Mouse (Mus musculus) left cerebral cortex, adult 2 months (tissue): ENCODE data around the gene Lrrc23. TPM values are rescaled to one million over a fixed set of nuclear protein-coding genes. Genes with fewer than 3 reads are reported as not detected.

Source experiments
- DNase-seq, 2 experiments: peaks; one replicate each; pipeline ENCODE4 v3.0.0; 2021 to 2022; ENCODE audit warnings: low spot score in 2 of 2, mixed read lengths in 1 of 2; ENCODE audit errors: extremely low spot score in 1 of 2
- H3K27ac ChIP-seq: fragments of 200-600 bp; 2 replicates; pipeline ENCODE4 v1.8.1; 2022
- H3K4me3 ChIP-seq: fragments of 200-600 bp; 2 replicates; pipeline ENCODE4 v1.8.1; 2022
- CTCF ChIP-seq: fragments of 200-600 bp; IDR thresholded peaks from 2 replicates; pipeline ENCODE4 v1.8.1; 2022; ENCODE audit warnings: antibody characterized with exemption, mild to moderate bottlenecking, moderate library complexity
- intact Hi-C: fragments of 180-260 bp; cut with DNase I; formaldehyde crosslinking; loops from one replicate; pipeline ENCODE4 v1.15.1; 2025
- total RNA-seq, 2 experiments: library from RNA; stranded (reverse); gene quantifications; 2 replicates each; pipeline ENCODE4 v1.2.3; 2021

Gene Lrrc23
- total RNA-seq, 2 experiments from 2014 or later, result 1.6 to 1.9 TPM

- H3K4me3 ChIP-seq, result no peak overlapping the region
- intact Hi-C loops, result no loop called here
- no peak overlapping the region; the same call in 1 of the 2 replicates for H3K27ac ChIP-seq
- no peak for TF ChIP-seq CTCF
- no peak for DNase-seq
Measured at GRCm38 (mm10) chr6:124737040-124737439, 42.5 kb downstream of the Lrrc23 start.

DNA sequence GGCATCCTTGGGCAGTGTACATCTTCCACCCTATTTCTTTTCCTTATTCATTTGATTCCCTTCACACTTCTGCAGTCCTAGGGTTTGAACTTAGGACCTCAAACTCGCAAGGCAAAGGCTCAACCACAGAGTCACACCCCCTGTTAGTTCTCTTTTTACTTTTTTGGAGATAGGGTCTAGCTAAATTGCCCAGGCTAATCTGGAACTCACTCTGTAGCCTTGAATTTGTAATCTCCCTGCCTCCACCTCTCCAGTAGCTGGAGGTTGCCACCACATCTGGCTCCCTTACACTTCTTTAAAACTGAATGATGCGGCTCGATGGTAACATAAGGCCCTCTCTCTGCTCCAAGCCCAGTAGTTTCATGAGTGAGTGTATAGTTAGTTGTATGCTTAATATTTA, 45.1 kb downstream of the Lrrc23 start:
- H3K27ac ChIP-seq, result no peak overlapping the region
- no peak overlapping the region for H3K4me3 ChIP-seq
- TF ChIP-seq CTCF, result no peak
- DNase-seq, result no peak
- intact Hi-C loops, result no loop called here

- Histone ChIP-seq H3K4me3 (no peak overlapping the region), H3K27ac (no peak overlapping the region)
- intact Hi-C loops, result no loop called here
- TF ChIP-seq CTCF, result no peak
- DNase-seq, result no peak
Measured at GRCm38 (mm10) chr6:124732476-124733370, 46.8 kb downstream of the Lrrc23 start.

GRCm38 (mm10) chr6:124731038-124731437, 48.5 kb downstream of the Lrrc23 start:
- no peak overlapping the region for H3K27ac ChIP-seq
- no peak overlapping the region for H3K4me3 ChIP-seq
- no peak for TF ChIP-seq CTCF
- intact Hi-C loops, result no loop called here
- no peak for DNase-seq

DNA sequence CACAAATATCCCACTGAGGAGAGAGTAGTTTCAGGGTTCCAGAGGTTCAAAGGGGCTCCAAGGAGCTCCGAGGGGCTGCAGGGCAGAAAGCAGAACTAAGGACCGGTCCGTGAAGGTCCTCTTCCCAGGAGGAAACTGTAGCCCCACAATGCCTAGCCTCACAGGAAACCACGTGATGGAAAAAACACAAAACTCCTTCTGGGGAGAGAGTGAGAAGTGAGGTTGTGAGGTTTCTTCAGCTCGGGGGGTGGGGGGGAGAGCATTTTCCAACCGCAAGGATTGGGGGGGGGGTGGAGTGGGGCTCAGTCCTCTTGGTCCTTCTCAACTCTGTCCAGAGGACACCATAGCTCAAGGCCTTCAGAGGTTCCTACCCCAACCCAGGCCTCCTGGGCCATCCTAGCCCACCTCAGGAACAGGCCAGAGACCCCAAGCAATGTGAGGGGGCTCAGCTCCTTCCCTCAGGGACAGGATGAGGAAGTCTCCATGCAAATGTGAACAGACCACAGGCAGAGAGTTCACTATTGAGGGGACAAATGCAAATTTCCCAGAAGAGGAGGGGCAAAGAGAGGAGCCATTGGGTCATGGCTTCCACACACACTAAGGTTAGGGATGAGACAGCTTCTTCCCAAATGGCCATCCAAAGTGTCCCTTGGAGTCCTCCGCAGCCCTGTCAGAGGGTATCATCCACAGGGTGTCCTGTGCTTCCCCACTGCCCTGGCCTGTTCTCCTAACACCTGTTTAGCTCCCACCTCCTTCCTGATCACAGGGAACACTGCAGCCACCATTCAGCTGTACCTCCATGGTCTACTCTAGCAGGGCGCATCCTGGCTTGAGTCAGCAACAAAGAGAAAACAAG, 49.4 kb downstream of the Lrrc23 start:
- no peak overlapping the region for H3K4me3 ChIP-seq
- intact Hi-C loops, result no loop called here
- no peak overlapping the region for H3K27ac ChIP-seq
- no peak for DNase-seq
- TF ChIP-seq CTCF, result no peak

DNA sequence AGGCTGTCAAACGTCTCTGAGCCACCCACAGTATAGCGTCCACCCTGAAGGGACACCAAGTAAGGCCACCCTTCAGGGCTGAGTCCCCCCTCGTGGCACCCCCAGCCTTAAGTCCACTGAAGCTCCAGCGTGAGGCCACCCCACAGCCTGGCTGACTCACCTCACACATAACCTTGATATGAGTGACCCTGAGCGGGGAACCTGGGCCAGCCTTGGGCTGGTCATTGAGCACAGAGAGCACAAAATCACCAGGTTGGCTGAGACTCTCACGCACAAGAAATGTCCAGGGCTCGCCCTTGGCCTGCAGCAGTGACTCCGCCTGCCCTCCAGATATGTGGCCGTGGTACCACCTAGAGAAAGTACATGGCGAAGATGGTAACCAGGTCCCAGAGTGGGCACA, 50.9 kb downstream of the Lrrc23 start:
- intact Hi-C loops, result no loop called here
- TF ChIP-seq CTCF, result no peak

DNA sequence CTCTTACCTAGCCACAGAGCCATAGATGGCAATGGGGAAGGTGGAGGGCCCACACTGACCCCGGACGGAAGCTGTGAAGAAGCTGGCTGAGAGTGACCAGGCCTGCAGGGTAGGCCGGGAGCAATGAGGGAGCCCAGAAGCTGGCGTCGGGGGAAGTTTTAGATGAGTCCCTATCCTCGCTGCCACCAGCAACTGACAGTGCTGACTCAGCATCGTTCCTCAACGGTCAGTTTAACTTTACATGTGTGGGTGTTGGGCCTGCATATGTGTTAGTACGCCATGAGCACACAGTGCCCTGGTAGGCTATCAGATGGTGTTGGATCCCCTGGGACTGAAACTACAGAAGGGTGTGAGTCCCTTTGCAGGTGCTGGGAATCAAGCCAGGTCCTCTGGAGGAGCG, 55.1 kb downstream of the Lrrc23 start:
- Histone ChIP-seq H3K27ac (no peak overlapping the region), H3K4me3 (no peak overlapping the region)
- intact Hi-C loops, result no loop called here
- TF ChIP-seq CTCF, result no peak
- DNase-seq, result no peak

More for the DNA sequence above, 50.9 kb downstream of the Lrrc23 start:
- Histone ChIP-seq H3K4me3 (no peak overlapping the region), H3K27ac (no peak overlapping the region)
- no peak for DNase-seq

GRCm38 (mm10) chr6:124723541-124723940, 56.0 kb downstream of the Lrrc23 start:
- TF ChIP-seq CTCF, result no peak
- DNase-seq, result no peak
- Histone ChIP-seq H3K27ac (no peak overlapping the region), H3K4me3 (no peak overlapping the region)
- intact Hi-C loops, result no loop called here

DNA sequence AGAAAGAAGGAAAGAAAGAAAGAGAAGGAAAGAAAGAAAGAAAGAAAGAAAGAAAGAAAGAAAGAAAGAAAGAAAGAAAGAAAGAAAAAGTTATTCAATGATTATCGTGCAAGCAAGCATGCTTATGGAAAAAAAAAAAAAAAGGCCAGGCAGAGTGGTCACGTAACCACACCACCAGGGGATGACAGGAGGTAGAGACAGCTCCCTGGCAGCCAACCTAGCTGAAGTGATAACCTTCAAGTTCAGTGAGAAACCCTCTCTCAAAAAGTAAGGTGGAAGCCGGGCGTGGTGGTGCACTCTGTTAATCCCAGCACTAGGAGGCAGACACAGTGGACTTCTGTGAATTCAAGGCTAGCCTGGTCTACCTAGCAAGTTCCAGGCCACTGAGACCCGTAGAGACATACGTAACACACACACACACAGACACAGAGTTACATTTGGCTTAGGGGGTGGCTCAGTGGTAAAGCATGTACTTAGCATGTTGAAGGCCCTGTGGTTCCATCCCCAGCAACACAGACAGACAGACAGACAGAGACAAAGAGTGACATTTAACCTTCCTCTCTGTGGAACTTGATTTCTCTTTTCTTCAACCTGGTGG, 56.6 kb downstream of the Lrrc23 start:
- no peak for TF ChIP-seq CTCF
- no peak overlapping the region for H3K4me3 ChIP-seq
- no peak for DNase-seq
- no peak overlapping the region for H3K27ac ChIP-seq
- intact Hi-C loops, result no loop called here

DNA sequence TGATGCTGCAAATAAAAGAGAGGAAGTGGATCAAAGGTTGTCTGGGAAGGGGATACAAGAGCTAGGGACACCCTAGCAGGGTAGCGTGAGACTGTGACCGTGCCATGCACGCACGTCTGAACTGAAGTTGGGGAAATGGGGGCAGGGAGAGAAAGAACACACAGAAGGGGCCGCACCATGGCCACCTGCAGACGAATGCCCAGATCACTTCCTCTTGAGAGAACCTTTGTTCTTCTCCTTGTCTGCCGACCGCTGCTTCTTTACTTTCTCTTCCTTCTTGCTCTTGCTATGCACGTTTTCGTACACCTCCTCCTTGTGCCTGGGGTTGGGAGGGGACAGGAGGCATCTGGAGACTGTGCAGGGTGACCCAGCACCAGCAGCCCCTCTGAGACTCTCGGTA, 58.6 kb downstream of the Lrrc23 start:
- no peak overlapping the region for H3K27ac ChIP-seq
- DNase-seq, result no peak
- TF ChIP-seq CTCF, result no peak
- H3K4me3 ChIP-seq, result no peak overlapping the region
- intact Hi-C loops, result no loop called here

Other genes with a start within 250 kb of the Lrrc23 start
- gene C1s1, start 237.4 kb downstream of the Lrrc23 start, total RNA-seq, result 1 to 10 TPM; 1.2 to 1.5 TPM
- under 1 TPM; 0.14 to 0.20 TPM for gene C1rb, start 209.4 kb downstream of the Lrrc23 start, total RNA-seq
- under 1 TPM; 0.23 to 0.36 TPM for gene C1s2, start 143.6 kb downstream of the Lrrc23 start, total RNA-seq
- gene Lpcat3, start 116.7 kb downstream of the Lrrc23 start, total RNA-seq, result 10 to 100 TPM; 20.5 to 21.5 TPM
- 10 to 100 TPM; 47.4 to 50.9 TPM for gene Emg1, start 67.5 kb downstream of the Lrrc23 start, total RNA-seq
- 100 to 1,000 TPM; 115 to 120 TPM for gene Phb2, start 67.4 kb downstream of the Lrrc23 start, total RNA-seq
- gene Ptpn6, start 41.0 kb downstream of the Lrrc23 start, total RNA-seq, result 1 to 10 TPM; 3.3 to 4.0 TPM
- gene Grcc10, start 38.4 kb downstream of the Lrrc23 start, total RNA-seq, result 100 to 1,000 TPM; 298 to 309 TPM
- not detected for gene Gm45234, start 23.7 kb downstream of the Lrrc23 start, total RNA-seq
- 100 to 1,000 TPM; 170 to 181 TPM for gene Atn1, start 23.2 kb downstream of the Lrrc23 start, total RNA-seq
- gene Eno2, start 10.1 kb downstream of the Lrrc23 start, total RNA-seq, result 1,000 to 10,000 TPM; 1,064 to 1,067 TPM
- 1 to 10 TPM; 4.4 to 5.4 TPM for gene Spsb2, start 28.9 kb upstream of the Lrrc23 start, total RNA-seq
- gene Tpi1, start 34.6 kb upstream of the Lrrc23 start, total RNA-seq, result 100 to 1,000 TPM; 734 to 769 TPM
- gene Usp5, start 49.8 kb upstream of the Lrrc23 start, total RNA-seq, result 100 to 1,000 TPM; 184 to 190 TPM
- under 1 TPM; 0.63 to 0.66 TPM for gene Cdca3, start 49.8 kb upstream of the Lrrc23 start, total RNA-seq
- not detected for gene Gnb3, start 60.5 kb upstream of the Lrrc23 start, total RNA-seq
- gene P3h3, start 78.0 kb upstream of the Lrrc23 start, total RNA-seq, result 10 to 100 TPM; 29.1 to 33.1 TPM
- 100 to 1,000 TPM; 231 to 248 TPM for gene Gpr162, start 84.3 kb upstream of the Lrrc23 start, total RNA-seq
- 1 to 10 TPM; 2.0 to 4.6 TPM for gene Cd4, start 108.5 kb upstream of the Lrrc23 start, total RNA-seq
- gene Lag3, start 132.0 kb upstream of the Lrrc23 start, total RNA-seq, result 1 to 10 TPM; 2.1 to 3.1 TPM
- gene Ptms, start 140.4 kb upstream of the Lrrc23 start, total RNA-seq, result 100 to 1,000 TPM; 845 to 926 TPM
- 100 to 1,000 TPM; 617 to 624 TPM for gene Mlf2, start 151.7 kb upstream of the Lrrc23 start, total RNA-seq
- gene Cops7a, start 185.8 kb upstream of the Lrrc23 start, total RNA-seq, result 100 to 1,000 TPM; 148 to 156 TPM
- gene Pianp, start 217.0 kb upstream of the Lrrc23 start, total RNA-seq, result 100 to 1,000 TPM; 176 to 191 TPM
- gene Zfp384, start 229.4 kb upstream of the Lrrc23 start, total RNA-seq, result 10 to 100 TPM; 48.2 to 50.6 TPM